Mouse (Mus musculus): ENCODE measurements around the gene Ikzf1.

Ikzf1 gene

DNA sequence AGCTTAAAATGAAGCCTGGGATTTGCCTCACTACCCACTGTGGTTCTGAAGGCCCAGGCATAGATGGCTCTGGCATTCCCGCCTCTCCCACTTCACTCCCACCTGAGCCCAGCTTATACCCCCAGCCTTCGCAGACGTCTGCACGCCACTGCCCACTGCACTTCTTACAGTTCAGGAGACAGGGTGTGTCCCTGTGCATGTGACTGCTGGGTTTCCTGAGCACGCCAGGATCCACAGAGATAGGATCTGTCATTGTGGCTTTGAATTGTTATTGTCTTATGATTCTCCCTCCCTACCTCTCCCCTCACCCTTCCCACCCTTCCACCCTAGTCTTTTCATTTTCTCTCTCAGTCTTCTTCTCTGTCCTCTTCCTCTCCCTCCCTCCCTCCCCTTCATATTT lies 34.9 kb downstream of the Ikzf1 start:
- DNase-seq (ENCODE audit: low read depth, low spot score): no peak

DNA sequence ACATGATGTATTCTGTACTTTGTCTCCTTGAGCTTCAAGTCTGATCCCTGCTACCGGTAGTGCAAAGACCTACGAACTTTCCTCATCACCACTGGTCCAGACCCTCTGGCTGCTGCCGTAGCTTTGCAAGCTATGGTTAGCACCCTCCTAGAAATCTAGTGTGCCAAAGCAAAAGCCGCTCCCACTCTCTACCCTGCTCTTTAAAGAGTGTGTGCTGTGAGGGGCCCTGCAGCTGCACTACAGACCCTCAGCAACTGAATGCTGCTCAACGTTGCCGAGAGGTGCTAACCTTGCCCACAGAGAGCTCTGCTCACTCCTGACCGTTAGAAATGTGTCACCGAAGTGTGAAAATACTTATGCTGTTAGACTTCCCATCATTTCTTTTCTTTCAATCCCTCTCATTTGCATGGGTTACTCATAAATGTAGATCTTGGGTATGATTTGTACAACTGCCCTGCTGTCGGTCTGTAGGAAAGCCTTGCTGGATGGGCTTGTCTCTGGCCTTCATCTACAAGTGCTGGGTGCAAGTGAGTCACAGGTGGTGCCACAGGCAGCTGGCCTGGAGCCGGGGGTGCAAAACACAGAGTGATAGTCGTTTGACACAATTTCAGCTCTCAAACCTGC lies 40.6 kb downstream of the Ikzf1 start:
- DNase-seq (ENCODE audit: low read depth, low spot score): no peak

DNA sequence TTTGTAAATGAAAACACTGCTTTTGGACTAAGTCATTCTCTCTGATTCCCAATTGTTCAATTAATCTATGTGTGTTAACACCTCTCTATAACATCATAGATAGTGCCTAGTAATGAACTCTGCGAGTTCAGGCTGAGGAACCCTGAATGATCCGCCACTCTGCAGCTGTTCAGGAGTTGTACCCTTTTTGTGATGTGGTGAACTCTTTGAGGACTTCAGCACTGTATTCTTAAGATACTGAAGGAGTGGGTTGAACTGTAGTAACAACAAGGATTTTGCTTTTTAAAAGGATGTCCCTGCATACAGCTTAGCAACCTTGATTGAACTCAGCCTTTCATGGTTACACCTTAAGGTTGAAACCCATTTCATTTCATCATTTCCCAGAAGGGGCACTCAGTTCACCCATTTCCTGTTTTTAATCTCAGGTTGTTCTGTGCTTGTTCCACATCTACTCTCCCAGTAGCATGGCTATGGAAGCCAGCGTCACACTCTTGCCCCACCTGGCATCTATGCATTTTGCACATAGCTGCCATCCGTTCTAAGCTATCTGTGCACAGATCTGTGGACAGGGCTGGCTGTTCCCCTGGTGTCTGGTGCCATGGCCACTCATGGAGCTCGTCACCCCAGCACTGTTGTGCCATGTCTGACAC lies 41.2 kb downstream of the Ikzf1 start:
- DNase-seq (ENCODE audit: low read depth, low spot score): no peak

DNA sequence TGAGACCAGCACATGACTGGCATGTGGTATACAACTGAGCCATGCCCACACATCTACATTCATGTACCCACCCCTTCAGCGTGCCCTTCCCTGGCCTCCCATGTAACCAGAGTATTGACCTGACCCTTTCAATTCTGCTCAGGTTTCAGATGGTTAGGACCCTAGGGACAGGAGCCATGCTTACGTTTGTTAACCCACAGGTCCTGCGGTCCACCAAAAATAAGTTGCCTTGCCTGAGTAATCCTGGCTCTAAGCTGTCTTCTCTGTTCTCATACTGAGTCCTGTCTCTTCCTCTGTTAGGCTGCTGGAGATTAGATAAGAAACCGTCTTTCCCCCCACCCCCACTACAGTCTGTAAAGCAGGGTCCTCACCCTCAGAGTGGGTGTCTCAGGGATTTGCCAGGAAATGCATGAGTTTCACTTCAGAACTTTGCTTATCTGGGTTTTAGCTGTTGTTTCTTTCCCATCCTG lies 42.0 kb downstream of the Ikzf1 start:
- DNase-seq (ENCODE audit: low read depth, low spot score): no peak

DNA sequence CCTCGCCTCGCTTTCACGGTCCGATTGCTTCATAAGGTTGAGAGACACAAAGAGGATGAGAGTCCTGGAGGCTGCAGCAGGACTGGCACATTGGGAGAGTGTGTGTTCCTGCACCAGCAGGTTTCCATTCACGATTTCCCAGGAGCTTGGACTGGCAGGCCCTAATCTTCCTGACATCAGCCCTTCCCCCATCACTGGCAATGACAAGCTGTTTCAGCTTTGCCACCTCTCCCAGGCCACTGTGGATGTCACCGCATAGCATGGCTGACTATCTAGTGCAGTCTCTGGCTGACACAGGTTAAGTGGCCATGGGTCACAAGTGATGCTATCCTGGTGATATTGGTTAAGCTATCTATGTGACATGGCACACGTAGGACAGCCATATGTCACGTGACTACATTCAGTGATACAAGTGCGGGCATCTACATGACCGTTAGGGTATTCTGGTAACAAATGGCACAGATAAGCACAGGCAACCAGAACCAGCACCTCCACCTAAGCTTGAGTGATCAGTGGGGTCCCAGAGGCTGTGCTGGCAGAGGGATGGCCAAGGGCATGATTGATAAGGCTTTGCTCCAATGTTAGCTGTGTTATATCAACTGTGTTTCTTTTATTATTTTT lies 43.2 kb downstream of the Ikzf1 start:
- DNase-seq (ENCODE audit: low read depth, low spot score): no peak

DNA sequence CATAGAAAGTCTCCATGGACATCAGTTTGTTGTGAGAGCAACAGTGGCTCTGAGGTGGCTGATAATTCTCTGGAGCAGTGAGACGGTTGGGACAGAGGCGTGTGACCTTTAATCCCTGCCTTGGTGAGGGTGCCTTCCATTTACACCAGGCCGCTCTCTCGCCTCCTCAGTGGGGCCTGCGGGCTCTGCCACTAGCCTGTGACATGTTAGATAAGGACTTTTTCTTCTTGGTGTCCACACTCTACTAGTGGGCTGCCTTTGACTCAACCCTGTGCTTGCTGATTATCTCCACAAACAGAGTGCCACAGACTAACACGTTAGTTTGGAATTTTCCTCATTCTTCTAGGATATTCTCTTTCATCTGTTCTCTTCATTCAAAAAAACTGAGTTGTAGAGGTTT lies 44.4 kb downstream of the Ikzf1 start:
- DNase-seq (ENCODE audit: low read depth, low spot score): no peak

DNA sequence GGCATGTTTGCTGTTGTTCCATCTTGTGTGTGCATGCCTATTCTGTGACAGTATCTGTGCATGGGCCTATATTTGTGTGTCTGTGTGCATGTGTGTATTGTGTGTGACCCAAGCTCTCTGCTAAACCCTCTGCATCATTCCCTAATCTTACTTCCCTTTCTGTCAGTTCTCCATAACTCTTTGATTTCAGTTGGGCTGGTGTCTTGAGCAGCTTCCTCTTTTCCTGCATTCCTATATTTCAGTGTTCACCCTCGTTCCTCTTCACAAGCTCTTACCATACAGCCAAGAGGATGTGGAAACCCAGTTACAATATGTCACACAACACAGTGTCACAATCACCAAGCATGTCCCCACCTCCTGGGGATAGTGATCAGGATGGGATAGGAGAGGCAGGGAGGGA lies 45.3 kb downstream of the Ikzf1 start:
- no peak for DNase-seq (ENCODE audit: low read depth, low spot score)

DNA sequence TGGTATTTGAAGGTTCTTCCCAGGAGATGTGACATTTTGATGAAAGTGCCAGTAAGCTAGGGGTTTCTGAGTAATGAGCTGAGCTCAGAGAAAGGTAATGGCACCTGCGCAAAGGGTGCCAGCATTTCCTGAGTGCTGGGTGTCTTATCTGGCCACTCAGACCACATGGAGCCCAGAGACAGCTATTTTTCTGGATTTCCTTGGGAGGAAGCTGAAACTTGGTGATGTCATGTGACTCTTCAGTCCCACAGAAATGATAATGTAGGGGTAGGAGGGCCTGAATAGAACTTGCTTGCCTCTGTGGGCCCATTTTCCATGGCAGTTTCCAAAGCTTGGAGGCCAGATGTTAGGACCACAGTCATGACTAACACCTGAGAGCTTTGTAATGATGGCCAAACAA lies 46.9 kb downstream of the Ikzf1 start:
- DNase-seq (ENCODE audit: low read depth, low spot score): no peak

DNA sequence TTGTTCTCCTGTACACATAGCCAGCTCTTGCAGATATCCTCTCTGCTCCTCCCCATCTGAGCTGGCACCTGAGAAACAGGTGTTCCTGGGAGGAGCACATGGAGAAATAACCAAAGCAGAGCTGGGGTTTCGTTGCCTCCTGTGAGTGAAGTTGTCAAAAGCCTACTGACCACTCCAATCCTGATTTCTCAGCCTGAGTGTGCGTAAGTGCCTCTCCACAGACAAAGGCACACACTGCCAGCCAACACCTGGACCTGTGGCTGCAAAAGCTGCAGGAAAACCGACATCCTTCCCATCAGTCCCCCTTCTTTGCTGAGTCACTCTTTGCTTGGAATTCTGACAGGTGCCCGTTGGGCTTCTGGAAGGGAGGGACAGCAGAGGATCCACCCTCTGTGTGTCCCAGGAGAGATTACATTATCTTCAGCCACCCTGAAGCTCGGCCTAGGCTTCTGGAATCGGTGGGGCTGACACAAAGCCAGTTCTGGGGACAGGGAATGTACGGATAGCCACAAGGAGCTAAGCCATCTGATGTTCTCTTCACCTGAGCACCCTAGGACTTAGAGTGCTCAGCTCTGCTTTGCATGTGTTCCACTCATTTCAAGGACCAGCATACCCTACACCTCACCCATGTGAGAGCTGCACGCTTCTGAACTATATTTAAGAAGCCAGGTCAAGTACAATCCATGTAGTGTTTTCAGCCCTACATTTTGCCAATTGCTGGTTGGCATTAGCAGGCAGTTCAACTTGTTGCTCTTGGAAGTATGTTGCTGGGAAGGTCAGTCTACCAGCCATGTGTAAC lies 48.4 kb downstream of the Ikzf1 start:
- DNase-seq (ENCODE audit: low read depth, low spot score): no peak

DNA sequence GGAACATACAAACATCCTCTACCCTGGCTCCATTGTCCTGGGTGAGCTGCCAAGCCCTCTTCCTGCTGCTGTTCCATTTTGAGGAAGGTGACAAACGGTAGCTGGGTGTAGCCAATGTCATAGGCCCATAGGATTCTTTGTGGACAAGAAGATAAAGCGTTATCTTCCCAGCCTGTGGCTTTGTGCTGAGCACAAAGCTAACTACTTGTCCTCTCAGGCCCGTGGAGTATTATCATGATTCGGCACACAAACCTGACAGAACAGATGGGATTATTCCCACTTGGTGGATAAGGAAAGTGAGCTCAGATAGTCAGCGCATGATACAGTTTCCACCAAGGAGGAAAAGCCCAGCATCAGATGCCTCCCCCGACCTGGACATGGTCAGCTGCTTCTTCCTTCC lies 50.4 kb downstream of the Ikzf1 start:
- no peak for DNase-seq (ENCODE audit: low read depth, low spot score)

DNA sequence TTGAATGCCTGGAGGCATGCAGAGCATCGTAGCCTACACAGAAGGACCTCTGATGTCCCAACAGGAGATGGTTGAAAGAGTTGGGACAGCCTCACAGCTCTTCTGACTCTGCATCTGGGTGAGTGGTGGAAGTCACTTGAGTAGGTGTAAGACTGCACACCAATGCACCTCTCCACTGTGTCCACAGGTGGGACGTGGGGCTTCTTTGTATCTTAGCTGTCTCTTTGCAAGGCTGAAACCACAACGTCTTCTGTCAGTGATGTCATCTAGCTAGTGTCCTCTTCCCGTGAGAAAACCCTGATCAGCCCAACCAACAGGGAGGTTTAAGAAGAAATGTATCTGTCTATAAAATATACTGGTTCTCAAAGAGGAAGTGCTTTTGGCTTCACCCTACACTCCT lies 52.1 kb downstream of the Ikzf1 start:
- no peak for DNase-seq (ENCODE audit: low read depth, low spot score)

DNA sequence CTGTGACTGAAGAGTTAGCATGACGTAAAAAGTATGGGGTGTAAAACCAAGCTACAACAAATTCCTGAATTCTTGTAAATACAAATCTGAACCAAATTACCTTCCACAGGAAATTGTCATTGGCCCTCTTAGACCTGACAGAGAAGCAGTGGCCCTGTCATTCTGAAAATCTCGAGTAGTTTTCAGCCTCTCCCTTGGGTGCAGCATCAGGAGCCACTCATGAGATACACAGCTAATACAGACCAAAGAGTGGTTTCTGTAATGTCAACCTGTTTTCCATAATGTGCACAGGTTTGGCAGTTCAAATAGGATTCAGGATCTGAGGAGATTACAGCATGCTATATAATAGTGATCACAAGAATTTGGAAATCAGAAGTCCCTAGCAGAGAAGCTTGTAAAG lies 52.8 kb downstream of the Ikzf1 start:
- no peak for DNase-seq (ENCODE audit: low read depth, low spot score)

DNA sequence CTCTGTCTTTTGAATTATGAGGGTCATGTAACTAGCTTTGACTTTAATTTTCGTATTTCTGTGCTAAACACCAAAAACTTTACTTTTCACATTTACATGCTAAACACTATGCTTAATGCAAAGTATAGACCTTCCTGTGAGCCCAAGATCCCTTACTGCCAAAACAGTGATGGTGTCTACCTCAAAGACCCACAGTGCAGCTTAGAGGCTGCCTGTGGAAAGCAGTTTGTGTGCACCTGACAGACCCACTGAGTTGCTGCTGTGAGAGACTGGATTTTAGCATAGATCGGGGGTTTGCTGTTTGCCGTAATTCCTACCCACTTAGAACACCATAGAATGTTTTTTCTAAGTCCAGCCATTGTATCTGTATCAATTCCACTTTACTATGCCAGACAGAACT lies 54.3 kb downstream of the Ikzf1 start:
- no peak for DNase-seq (ENCODE audit: low read depth, low spot score)

DNA sequence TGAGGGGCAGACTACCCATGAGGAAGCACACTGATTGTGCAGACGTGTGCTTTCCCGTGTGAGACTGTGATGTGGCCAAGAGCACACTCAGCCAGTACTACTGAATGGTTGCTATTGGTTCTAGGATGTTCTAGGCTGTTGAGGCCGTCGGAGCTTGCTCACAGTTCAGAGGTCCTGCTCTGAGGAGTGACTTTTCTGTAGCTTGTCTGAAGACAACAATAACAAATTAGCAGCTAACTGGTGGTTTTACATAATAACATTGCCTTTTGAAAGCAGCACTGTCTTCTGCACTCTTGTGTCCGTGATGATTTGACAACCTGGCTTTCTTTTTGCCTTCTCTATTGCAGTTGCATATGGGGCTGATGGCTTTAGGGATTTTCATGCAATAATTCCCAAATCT lies 55.8 kb downstream of the Ikzf1 start:
- no peak for DNase-seq (ENCODE audit: low read depth, low spot score)

DNA sequence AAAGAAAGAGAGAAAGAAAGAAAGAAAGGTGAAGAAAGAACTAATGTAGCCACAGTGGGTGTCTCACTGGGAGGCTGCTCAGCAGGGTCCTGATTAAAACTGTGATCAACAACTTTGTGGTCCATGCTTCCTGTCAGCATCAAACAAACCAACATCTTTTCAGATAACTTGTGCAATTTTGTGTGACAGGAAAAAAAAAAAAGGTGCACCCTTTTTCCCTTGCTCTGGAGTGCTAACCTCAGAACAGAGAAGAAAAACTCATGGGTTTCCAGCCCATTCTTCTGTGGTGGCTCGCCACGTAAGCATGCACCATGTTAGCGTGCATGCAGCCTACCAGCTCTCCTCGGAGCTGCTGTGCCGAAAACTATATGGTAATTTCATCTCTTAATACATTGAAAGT lies 56.8 kb downstream of the Ikzf1 start:
- no peak for DNase-seq (ENCODE audit: low read depth, low spot score)

DNA sequence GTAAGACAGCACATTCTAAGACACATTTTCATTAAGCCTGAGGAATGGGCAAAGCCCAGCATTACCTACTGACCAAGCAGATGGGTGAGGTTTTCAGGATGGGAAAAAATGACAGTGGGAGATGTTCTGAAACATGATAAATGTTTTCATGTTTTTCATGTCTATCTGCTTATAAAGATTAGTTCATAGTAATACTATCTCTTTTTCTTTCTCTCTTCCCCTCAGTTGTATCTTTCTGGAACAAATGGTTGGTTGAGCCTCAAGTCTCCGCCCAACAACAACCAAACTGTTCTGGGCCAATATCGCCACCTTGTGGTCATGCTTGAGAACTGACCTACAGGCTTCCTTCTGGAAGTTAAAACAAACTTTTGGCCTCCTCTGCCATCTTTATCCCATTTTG lies 57.8 kb downstream of the Ikzf1 start:
- no peak for DNase-seq (ENCODE audit: low read depth, low spot score)

DNA sequence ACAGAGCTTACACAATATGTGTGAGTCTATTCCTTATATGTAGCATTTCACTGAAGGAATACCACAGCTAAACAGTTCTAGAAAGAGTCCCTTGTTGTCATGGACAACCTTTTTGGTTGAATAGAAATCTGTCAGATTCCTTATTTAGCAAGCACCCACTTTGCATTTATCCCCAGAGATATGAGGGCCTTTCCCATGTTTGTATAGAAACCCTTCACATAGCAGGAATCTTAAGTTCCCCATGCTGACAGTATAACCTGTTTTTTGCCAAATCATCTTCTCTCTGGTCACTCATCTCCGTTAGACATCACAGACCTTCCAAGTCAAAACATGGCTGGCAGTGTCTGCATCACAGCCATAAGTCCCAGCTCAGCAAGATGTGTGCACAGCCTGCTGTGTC lies 59.4 kb downstream of the Ikzf1 start:
- DNase-seq (ENCODE audit: low read depth, low spot score): no peak

DNA sequence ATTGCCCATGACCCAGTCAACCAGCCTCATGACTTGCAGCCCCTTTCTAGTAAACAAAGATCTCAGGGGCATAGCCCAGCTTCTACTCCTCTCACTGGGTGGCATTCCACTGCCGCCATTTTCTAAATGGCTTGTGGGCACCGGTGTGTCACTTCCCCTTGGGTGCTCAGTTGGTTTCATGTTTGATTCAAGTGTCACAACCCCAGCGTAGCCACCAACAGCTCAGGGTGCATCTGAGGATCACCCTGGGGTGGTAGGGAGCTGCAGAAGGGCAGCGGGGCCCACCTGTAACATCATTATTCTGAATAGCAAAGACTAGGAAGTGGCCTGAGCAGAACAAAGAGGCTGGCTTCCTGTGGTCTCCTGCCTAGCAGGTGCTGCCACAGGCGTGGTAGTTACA lies 66.3 kb downstream of the Ikzf1 start:
- no peak for DNase-seq (ENCODE audit: low read depth, low spot score)

DNA sequence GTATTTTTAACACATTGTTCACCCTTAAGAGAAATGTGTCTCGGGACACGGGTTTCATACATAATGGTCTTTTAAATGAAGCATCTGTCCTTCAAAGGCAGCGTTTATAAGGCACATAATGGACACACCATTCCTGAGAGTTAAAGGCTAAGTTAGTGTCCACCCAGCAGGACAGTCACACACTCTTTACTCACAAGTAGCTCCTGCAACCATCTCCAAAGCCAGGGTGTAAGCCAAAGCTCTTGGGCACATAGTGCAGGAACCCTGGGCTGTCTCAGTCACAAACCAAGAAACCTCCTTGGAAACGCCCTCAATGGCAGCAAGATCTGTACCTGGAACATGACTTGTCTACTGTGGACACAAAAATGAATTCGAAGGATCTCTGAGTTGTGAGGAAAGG lies 68.1 kb downstream of the Ikzf1 start:
- DNase-seq (ENCODE audit: low read depth, low spot score): no peak

DNA sequence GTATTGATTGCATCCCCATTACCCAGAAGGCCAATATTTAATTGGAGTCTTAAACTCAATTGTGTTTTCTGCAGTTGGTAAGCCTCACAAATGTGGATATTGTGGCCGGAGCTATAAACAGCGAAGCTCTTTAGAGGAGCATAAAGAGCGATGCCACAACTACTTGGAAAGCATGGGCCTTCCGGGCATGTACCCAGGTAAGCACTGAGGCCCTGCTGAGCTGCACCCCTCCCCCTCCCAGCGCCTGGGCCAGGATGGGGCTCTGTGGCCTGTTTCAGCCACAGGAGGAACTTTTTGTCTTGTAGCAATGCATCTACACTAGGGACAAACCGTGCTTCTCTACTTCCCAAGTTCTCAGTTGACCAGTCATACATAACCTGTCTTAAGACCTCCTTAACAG lies 73.3 kb downstream of the Ikzf1 start:
- DNase-seq (ENCODE audit: low read depth, low spot score): no peak

DNA sequence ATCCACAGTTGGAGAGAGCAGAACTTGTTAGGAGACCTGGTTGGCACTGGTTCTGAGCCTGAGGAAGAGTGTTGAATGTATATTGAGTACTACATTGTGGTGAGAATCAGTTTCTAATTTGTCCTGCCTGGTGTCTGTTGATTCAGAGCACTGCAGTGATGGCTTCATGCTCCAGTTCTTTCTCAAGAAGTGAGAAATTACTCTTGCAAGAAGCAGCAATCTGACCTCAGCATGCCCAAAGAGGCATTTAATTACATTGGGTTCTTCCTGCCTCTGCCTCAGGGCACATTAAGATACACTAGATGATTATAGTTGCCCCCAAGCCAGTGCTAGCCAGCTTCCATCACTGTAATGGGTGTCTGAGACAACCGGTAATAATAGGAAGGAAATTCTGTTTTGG lies 74.1 kb downstream of the Ikzf1 start:
- no peak for DNase-seq (ENCODE audit: low read depth, low spot score)

DNA sequence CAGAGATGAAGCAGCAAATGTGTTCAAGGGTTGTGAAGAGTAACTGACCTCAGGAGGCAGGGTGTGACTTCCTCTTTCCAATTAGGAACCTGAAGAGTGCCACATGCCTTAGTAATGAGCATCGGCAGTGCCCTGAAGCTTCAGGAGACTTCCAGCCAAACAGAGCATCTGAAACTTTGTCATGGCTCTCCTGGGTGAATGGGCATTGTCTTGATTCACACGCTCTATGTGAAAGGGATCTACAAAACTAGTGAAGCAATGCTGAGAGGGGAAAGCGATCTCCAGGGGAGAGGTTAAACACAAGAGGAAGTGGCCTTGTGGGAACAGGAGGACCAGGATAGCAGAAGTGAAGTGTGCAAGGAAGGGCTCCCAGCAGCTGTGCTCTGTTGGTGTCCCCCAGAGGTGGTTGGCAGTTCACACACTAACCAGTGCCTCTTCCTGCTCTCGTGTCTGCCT lies 78.4 kb downstream of the Ikzf1 start:
- no peak for DNase-seq (ENCODE audit: low read depth, low spot score)

Data from retina, postnatal 7 days (tissue).